34 mouse cellular contexts compared by ENCODE assay signal in the genomic region with DNA sequence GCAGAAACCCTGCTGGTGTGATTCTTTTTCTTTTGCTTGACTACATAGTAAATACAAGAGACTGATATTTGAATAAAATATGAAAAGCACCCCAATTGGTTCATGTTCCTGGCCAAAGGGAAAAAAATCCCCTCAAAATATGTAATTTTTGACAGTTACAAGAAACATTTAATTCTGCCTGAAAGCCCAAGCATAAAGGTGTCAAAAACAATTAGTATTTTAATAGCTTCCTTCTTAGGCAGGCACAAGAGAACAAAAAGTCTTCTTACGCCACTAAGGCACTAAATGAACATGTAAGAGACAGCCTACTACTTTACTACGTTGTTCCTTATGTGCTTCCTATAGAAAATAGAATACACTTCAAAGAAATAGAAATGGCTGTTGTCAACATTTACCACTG.
"Had no signal": no experiment of that assay in that cellular context is flagged by ENCODE, and none has a peak within 500 bp of the region (broad histone marks: within the 10 kb centered on the region; RNA-seq: fewer than 3 reads in every experiment).

No protein-coding gene starts in this region.

- H3K36me3 ChIP-seq: heart, embryonic 12.5 days; heart, embryonic 13.5 days; heart, embryonic 15.5 days; hindbrain, embryonic 10.5 days; hindbrain, embryonic 12.5 days; hindbrain, embryonic 13.5 days; hindbrain, embryonic 15.5 days; intestine, embryonic 15.5 days; kidney, embryonic 15.5 days had no signal

- H3K4me1 ChIP-seq: heart, embryonic 15.5 days; hindbrain, embryonic 10.5 days; hindbrain, embryonic 12.5 days; hindbrain, embryonic 13.5 days; hindbrain, embryonic 15.5 days; intestine, embryonic 15.5 days; kidney, embryonic 15.5 days had no signal

- H3K9me3 ChIP-seq: heart, embryonic 12.5 days; heart, embryonic 13.5 days; heart, embryonic 15.5 days; hindbrain, embryonic 10.5 days; hindbrain, embryonic 12.5 days; hindbrain, embryonic 13.5 days; hindbrain, embryonic 15.5 days; intestine, embryonic 15.5 days; kidney, embryonic 15.5 days had no signal

- H3K27ac ChIP-seq: heart, embryonic 13.5 days; heart, embryonic 15.5 days; hindbrain, embryonic 10.5 days; hindbrain, embryonic 12.5 days; hindbrain, embryonic 13.5 days; hindbrain, embryonic 14.5 days; hindbrain, embryonic 15.5 days; hindbrain, postnatal 0 days; intestine, embryonic 15.5 days; kidney, embryonic 15.5 days; kidney, postnatal 0 days; layer of hippocampus, adult 2 months; left cerebral cortex, adult 2 months had no signal

- DNase-seq: heart, postnatal 10 days; heart, postnatal 14 days; heart, postnatal 36 days; heart, postnatal 4 days; kidney, adult 11 months; kidney, adult 18-20 months; kidney, adult 8-10 months; kidney, adult 9 months; kidney, postnatal 10 days; kidney, postnatal 14 days; kidney, postnatal 25 days; kidney, postnatal 36 days; kidney, postnatal 4 days; layer of hippocampus, adult 9-11 months; layer of hippocampus, postnatal 36 days had no signal

- H3K4me3 ChIP-seq: heart, embryonic 12.5 days; heart, embryonic 13.5 days; heart, embryonic 15.5 days; hindbrain, embryonic 10.5 days; hindbrain, embryonic 12.5 days; hindbrain, embryonic 13.5 days; hindbrain, embryonic 15.5 days; intestine, embryonic 15.5 days; kidney, embryonic 15.5 days; layer of hippocampus, adult 2 months; left cerebral cortex, adult 2 months had no signal

- H3K4me2 ChIP-seq: heart, embryonic 11.5 days; heart, embryonic 12.5 days; heart, embryonic 13.5 days; heart, embryonic 15.5 days; hindbrain, embryonic 12.5 days; hindbrain, embryonic 13.5 days; hindbrain, embryonic 14.5 days; hindbrain, embryonic 15.5 days; intestine, embryonic 15.5 days; kidney, embryonic 15.5 days had no signal

- H3K9ac ChIP-seq: heart, embryonic 12.5 days; heart, embryonic 13.5 days; heart, embryonic 15.5 days; hindbrain, embryonic 12.5 days; hindbrain, embryonic 13.5 days; hindbrain, embryonic 14.5 days; hindbrain, embryonic 15.5 days; intestine, embryonic 15.5 days; kidney, embryonic 15.5 days had no signal

- ATAC-seq: hindbrain, embryonic 16.5 days; hindbrain, postnatal 0 days; inflammation-experienced regulatory T-cells, adult 6 months; intestine, embryonic 15.5 days; intestine, embryonic 16.5 days; intestine, postnatal 0 days had no signal

- H3K27me3 ChIP-seq: heart, embryonic 12.5 days; heart, embryonic 13.5 days; heart, embryonic 15.5 days; hindbrain, embryonic 12.5 days; hindbrain, embryonic 13.5 days; hindbrain, embryonic 15.5 days; intestine, embryonic 15.5 days; kidney, embryonic 15.5 days had no signal
